Mouse (Mus musculus): ENCODE data around the gene Dclk2.

DNA sequence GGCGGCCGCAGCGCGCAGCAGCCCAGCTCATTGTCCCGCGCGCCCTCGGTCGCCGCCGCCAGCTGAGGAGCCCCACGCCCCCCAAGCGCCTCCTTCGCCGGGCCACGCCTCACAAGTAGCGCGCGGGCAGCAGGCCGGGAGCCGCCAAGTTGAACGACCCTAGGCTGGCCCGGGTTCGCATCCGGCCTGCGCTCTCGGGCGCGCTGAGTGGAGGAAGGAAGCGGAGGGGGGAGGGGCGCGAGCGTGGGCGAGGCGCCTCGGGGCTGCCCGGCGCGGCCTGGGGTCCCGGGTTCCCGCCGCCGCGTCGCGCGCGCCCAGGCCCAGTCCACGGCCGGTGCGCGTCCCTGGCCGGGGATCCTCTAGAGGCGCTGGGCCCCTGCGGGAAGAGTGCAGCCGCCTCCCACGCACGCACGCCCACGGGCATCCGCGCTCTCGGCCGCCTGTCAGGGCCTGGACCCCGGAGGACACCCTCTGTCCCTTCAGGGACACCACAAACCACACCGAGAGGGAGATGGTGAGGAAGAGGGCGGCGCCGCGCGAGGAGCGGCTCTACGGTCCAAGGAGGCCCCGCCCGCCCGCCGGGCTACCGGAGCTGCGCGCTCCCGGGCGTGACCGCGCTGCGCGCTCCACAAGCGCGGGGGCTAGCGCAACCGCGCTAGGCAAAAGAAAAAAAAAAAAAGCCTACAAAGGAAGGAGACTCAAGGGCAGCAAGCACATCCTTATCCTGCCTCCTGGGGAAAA is at the start of gene Dclk2:
- TF ChIP-seq CTCF (conservative IDR thresholded peaks at IDR 0.05; ENCODE audit: insufficient read depth, insufficient read length, low read depth, low read length) (no peak), POLR2A (IDR thresholded peaks at IDR 0.05; ENCODE audit: low read depth, low read length) (no peak)

Data from kidney, adult 2 months (tissue).